Mouse (Mus musculus) small intestine, adult 2 months (tissue): ENCODE results near the gene Pank3. TPM values are rescaled to one million over a fixed set of nuclear protein-coding genes. Genes with fewer than 3 reads are reported as not detected.

Experiments used
- H3K27ac ChIP-seq: fragments of 200-500 bp; 2 replicates; pipeline ENCODE4 v1.5.1; 2012; ENCODE audit warnings: low read depth, low read length, control low read depth, inconsistent platforms; ENCODE audit not compliant: insufficient read depth
- H3K27me3 ChIP-seq: fragments of 200-500 bp; 2 replicates; pipeline ENCODE4 v1.6.1; 2012; ENCODE audit warnings: mild to moderate bottlenecking, moderate library complexity, low read length, inconsistent platforms; ENCODE audit not compliant: control insufficient read depth, insufficient read depth
- H3K36me3 ChIP-seq: fragments of 200-500 bp; 2 replicates; pipeline ENCODE4 v1.6.1; 2012; ENCODE audit warnings: mild to moderate bottlenecking, low read length, control low read depth, inconsistent platforms; ENCODE audit not compliant: control insufficient read depth, insufficient read depth
- H3K4me1 ChIP-seq: fragments of 200-500 bp; 2 replicates; pipeline ENCODE4 v1.6.1; 2012; ENCODE audit warnings: low read length, inconsistent platforms, mixed read lengths; ENCODE audit not compliant: control insufficient read depth, insufficient read depth, insufficient read length
- H3K4me3 ChIP-seq: fragments of 200-500 bp; 2 replicates; pipeline ENCODE4 v1.5.1; 2012; ENCODE audit warnings: low read depth, mild to moderate bottlenecking, control low read depth, inconsistent platforms, low read length, moderate library complexity
- CTCF ChIP-seq: fragments of 200-500 bp; IDR thresholded peaks from 2 replicates; pipeline ENCODE4 v1.5.1; 2012; ENCODE audit warnings: low read depth, mild to moderate bottlenecking, control low read depth, inconsistent platforms, low read length, moderate library complexity, mixed read lengths; ENCODE audit not compliant: insufficient replicate concordance, insufficient read length; ENCODE audit errors: extremely low read depth
- POLR2A ChIP-seq: fragments of 200-500 bp; IDR thresholded peaks from 2 replicates; pipeline ENCODE4 v1.6.1; 2012; ENCODE audit warnings: low read depth, mild to moderate bottlenecking, control low read depth, inconsistent platforms, low read length, moderate library complexity
- WGBS: fragments of 180-500 bp; shearing (Covaris S2); methylation state at CpG from one replicate; pipeline ENCODE4 v1.1.7; 2018; 5-methylcytosine and 5-hydroxymethylcytosine counted together
- polyA plus RNA-seq: library from polyadenylated mRNA; depleted of rRNA; stranded (reverse); fragments of >200 nt; gene quantifications from 2 replicates; pipeline ENCODE4 v1.2.3, GENCODE M21; 2012

Gene Pank3
- polyA plus RNA-seq, 1 experiment: 3.7 TPM

DNA sequence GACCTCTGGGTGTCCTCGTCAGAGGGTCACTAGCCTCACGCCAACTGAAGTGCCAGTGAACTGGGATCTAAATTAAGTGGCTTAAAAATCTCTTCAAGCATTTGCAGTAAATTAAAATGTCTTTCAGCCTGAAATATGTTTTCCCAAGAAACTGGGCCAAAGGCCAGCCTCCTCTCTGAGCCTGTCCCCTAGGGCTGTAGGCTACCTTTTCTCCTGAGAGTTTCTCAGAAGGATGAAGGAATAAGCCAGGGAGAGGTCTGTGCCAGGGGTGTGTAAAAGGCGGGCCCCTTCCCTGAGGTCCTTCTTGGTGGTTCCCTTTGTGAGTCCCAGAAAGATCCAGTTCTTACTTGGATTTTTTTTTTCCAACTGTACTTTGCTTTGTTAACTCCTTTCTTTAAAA is 31.2 kb upstream of the Pank3 start:
- H3K27me3 ChIP-seq: no peaks in the 10 kb centered on the region
- H3K27ac ChIP-seq: no peak overlapping the region
- peaks cover 18% of the 10 kb centered on the region for H3K4me1 ChIP-seq
- 90% methylated on average over 3 of the region's 3 CpGs for WGBS
- H3K4me3 ChIP-seq: no peak overlapping the region
- no peaks in the 10 kb centered on the region for H3K36me3 ChIP-seq
- TF ChIP-seq CTCF (no peak), POLR2A (no peak)

DNA sequence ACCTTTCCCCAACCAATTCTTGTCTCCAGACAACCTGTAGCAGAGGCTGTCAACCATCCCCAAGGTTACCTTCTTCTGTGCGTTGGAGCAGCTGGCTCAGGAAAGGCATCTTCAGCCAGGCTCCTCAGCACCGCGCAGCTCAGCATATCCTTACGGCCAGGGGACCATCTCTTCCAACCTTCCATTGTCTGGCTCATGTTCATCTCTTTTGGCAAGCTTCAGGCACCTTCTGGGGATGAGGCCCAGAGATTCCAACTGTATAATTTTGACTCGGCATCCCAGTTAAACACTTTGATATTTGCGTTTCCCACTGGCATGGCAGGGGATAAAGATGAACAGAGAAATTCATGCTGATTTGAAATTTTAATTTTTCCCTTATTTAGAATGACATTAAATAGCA is 25.7 kb upstream of the Pank3 start:
- WGBS: 93% methylated on average over 6 of the region's 6 CpGs
- TF ChIP-seq CTCF (no peak), POLR2A (no peak)
- Histone ChIP-seq H3K36me3 (no peaks in the 10 kb centered on the region), H3K27me3 (no peaks in the 10 kb centered on the region), H3K4me3 (no peak overlapping the region), H3K27ac (no peak overlapping the region), H3K4me1 (no peaks in the 10 kb centered on the region)

DNA sequence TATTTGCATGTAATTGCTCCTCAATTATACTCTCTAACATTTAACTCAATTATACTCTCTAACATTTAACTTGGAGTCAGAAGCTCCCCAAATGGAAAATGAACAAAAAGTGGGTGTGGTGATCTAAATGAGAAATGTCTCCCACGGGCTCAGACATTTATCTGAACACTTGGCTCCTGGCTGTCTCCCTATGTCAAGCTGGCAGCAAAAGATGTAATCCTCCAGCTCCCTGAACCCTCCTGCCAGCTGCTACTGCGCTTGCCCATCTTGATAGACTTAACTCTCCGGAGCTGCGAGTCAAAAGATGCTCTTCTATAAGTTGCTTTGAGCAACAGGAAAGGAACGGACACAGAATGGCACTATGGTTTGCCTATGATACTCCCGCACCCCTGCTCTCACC is 24.7 kb upstream of the Pank3 start:
- no peak overlapping the region for H3K4me3 ChIP-seq
- H3K27me3 ChIP-seq: no peaks in the 10 kb centered on the region
- no peak overlapping the region for H3K27ac ChIP-seq
- no peak for TF ChIP-seq CTCF
- TF ChIP-seq POLR2A: no peak
- WGBS: 80% methylated on average over 6 of the region's 6 CpGs
- H3K36me3 ChIP-seq: no peaks in the 10 kb centered on the region
- H3K4me1 ChIP-seq: peaks cover 3% of the 10 kb centered on the region; the same call in 1 of the 2 replicates

DNA sequence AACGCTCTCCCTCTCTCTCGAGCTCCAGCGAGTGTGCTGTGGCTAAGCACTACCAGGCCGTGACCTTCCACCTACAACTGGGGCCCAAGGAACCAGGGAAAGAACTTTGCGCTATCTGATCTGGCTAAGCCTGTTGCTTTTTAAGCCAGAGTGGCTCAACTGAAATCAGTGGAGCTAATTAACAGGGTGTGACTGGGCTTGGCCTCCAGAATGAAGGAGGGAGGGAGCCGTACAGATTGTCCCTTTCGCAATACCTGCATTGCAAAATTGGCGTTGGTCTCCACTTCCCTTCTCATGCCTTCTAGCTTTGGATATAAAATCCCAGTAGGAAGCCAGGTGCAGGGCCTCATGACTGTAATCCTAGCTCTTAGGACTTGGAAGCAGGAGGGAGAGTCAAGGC is 18.7 kb upstream of the Pank3 start:
- TF ChIP-seq POLR2A (no peak), CTCF (no peak)
- Histone ChIP-seq H3K4me3 (no peak overlapping the region), H3K27ac (peak overlapping the region; percentile 82), H3K27me3 (no peaks in the 10 kb centered on the region), H3K4me1 (peaks cover 24% of the 10 kb centered on the region; the same call in 1 of the 2 replicates), H3K36me3 (no peaks in the 10 kb centered on the region)
- 28% methylated on average over 8 of the region's 8 CpGs for WGBS

DNA sequence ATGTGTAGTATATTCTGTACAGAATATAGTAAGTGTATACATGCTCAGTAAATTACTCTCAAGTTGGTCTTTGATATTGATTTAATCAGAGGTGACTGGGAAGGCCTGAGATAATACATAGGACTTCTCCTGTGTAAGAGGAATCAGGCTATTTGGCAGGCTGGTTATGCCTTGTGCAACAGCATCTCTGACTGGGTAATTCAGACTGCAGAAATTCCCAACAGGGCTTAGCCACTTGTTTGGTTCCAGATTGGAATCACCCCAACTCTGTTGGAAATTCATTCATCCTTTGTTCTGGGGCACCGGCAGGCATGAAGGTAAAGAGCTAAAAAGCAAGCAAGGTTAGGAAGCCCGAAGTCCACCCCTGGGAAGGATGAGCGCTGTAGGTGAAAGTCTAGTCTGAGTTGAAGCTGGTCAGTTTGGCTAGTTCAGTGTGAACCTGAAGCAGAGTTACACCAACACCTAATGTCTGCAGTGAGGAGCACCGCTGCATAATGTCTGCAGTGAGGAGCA is 14.3 kb upstream of the Pank3 start:
- TF ChIP-seq CTCF: no peak
- no peak for TF ChIP-seq POLR2A
- Histone ChIP-seq H3K4me3 (no peak overlapping the region), H3K27me3 (no peaks in the 10 kb centered on the region), H3K4me1 (peaks cover 25% of the 10 kb centered on the region; the same call in 1 of the 2 replicates), H3K27ac (peak overlapping the region; percentile 54; the same call in 1 of the 2 replicates), H3K36me3 (no peaks in the 10 kb centered on the region)
- 67% methylated on average over 4 of the region's 4 CpGs for WGBS

DNA sequence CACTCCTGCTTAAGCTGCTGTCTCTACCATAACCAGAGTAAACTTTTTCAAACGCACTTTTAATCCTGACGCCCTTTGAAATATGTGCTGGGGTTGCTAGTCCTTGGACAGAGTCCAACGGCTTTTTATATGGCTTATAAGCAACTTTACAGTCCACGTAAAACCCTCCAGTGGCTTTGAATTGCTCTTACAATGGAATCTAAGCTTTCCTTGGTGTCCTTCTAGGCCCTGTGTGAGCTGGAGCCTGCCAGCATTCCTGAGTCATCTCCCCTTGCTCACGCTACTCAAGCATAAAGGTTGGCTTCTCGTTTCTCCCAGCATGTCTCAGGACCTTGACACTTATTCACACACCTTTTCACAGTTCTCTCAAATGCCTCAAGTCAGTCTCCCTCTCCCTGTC is 13.7 kb upstream of the Pank3 start:
- peaks cover 28% of the 10 kb centered on the region; the same call in 1 of the 2 replicates for H3K4me1 ChIP-seq
- 22% methylated on average over 6 of the region's 6 CpGs for WGBS
- H3K4me3 ChIP-seq: no peak overlapping the region
- H3K36me3 ChIP-seq: no peaks in the 10 kb centered on the region
- H3K27me3 ChIP-seq: no peaks in the 10 kb centered on the region
- peak overlapping the region; percentile 54; the same call in 1 of the 2 replicates for H3K27ac ChIP-seq
- TF ChIP-seq CTCF: no peak
- no peak for TF ChIP-seq POLR2A

DNA sequence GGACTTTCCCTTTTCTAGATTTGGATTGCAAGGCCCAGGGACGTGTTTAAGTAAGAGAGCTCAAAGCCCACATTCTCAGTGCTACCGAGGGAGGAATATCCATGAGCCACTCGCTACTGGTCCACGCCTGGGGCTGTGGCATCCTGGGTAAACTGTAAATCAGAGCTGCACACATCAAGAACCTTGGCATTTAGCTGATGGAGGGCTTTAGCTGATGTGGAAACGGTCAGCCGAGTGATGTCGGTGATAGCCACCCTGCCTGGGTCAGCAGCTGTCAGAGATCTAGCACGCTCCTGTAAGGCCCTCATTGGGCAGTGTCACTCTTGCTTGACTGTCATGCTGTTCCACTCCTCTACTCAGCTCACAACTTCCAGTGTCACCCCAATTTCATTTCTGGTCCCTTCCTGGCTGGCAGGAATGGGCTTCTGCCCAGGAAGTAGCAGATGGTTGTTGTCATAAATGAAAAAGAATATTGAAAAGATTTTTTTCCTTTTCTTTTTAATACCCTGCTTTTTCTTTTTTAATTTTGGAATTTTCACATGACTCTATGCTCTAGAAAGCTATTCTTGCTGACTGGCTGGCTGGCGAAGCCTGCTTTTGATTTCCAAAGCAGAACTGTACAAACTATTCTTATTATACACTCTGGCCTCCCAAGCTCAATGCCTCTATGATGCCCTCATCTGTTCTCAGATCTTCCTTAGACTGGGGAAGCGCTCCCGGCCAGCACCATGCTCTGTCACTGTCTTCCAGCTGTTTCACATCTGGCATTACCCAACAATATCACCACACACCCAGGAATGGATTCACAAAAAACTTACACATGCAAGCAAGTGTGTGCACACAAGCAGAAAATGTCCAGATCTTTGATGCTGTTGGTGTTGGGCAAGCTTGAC is 12.6 kb upstream of the Pank3 start:
- no peak overlapping the region for H3K4me3 ChIP-seq
- TF ChIP-seq CTCF (no peak), POLR2A (no peak)
- WGBS: 91% methylated on average over 11 of the region's 11 CpGs
- H3K4me1 ChIP-seq: peaks cover 29% of the 10 kb centered on the region; the same call in 1 of the 2 replicates
- H3K27me3 ChIP-seq: no peaks in the 10 kb centered on the region
- no peaks in the 10 kb centered on the region for H3K36me3 ChIP-seq
- no peak overlapping the region for H3K27ac ChIP-seq
